Mouse (Mus musculus): ENCODE data around the gene Tcerg1l.

The Tcerg1l gene

DNA sequence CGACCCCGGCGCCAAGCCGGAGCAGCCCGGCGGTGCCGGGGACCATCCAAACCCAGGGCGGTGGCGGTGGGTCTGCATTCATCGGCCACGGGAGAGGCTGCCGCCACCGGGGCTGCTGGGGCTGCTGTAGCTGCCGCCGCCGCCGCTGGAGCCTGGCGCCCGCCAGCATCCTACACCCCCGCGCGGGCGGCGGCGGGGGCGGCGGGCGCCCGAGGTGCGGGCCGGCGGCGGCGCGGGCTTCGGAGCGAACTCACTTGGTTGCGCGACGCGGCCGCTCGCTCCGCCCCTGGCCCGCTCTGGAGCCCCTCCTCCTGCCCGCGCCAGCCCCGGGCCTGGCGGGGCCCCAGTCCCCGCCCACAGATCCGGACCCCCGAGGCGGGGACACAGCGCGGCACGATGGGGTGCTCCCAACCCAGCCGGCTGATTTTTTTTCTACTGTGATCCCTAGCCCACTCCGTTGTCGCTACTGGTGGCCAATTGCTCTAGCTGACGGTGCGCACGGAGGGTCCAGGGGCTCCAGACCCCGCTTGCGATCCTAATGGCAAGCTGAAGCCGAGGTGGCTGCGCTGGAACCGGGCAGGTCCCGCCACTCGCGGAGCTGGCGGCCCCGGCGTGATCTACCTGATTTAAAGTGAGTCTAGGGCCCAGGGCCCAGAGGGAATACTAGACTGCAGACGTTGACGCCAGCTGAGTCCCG, at the start of gene Tcerg1l:
Gene Tcerg1l, minus strand, starts transcription at position 246 of the 697 bp plus-strand sequence.
- DNase-seq (ENCODE audit: low spot score in 2 of 2), result no peak

- DNase-seq (ENCODE audit: low spot score in 2 of 2), result no peak
Observed at GRCm38 (mm10) chr7:138442096-138442495, 44.6 kb upstream of the Tcerg1l start.

DNA sequence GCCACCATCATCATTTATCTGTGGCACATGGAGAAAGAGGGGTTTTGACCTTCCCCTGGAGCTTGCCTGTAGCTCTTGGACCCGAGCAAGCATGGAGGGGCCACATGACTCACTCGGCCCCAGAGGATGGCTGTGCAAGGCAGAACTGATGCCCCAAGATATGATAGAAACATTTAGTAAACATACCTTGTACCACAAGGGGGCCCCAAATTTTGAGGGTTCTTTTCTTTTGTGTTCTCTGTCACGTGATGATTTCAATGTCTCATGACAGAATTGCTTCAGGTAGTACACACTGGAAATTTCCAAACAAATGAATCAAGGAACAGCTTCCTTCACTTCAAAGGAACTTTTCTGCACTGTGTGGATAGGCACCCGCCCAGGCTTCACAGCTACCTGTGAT, 35.0 kb upstream of the Tcerg1l start:
- no peak for DNase-seq (ENCODE audit: low spot score in 2 of 2)

DNA sequence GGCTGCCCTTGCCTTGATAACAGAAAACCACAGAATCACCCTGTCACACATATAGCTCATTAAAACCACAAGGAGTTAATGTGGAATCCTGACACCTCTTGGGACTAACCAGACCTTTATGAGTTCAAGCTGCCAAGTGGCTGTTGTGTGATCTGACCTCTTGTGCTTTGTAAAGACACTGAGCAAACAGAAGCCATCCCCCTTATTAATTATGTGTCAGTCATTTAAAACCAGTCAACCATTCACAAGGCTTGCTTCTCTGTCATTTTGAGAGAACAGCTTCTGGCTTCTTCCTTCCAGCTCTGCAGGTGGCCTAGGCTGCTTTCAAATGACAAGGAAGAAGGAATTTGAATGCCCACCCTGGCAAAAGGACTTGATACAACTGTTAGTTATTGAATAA, 33.9 kb upstream of the Tcerg1l start:
- DNase-seq (ENCODE audit: low spot score in 2 of 2), result no peak

DNA sequence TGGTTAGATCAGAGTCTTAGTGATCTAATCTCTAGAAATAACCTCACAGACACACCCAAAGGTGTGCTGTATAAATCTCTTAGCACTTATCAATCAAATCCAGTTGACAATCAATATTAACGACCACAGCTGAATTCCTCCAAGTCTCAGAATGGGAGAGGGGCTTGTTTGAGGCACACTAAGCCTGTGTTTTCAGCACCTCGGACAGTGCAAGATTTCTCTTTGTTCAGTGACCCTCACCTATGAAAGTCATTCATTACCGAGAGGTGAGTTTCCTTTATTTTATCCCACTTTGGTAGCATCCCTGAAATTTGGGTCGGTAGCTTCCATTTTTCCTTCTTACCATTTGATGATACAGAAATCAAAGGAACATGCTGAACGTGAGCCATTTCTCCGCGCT, 32.4 kb upstream of the Tcerg1l start:
- DNase-seq (ENCODE audit: low spot score in 2 of 2), result no peak

GRCm38 (mm10) chr7:138428826-138429225, 31.3 kb upstream of the Tcerg1l start:
- DNase-seq (ENCODE audit: low spot score in 2 of 2), result no peak

DNA sequence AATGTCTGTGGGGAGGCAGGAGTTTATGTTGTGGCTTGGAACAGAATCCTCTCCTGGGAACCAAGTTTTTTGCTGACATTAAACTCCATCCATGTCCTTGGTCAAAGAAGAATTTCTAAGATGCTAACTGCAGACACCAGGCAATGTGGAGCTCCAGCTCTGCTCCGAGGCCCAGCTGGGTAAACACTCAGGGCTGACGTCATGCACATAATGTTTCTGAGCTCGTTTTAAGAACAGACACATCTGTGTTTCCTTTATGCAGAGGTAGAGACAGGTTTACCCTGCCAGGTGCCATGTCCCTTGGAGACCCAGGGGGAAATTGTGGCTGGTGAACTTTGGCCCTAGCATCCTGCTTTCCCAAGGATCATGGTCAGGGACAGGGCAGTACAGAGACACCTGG, 29.9 kb upstream of the Tcerg1l start:
- no peak for DNase-seq (ENCODE audit: low spot score in 2 of 2)

DNA sequence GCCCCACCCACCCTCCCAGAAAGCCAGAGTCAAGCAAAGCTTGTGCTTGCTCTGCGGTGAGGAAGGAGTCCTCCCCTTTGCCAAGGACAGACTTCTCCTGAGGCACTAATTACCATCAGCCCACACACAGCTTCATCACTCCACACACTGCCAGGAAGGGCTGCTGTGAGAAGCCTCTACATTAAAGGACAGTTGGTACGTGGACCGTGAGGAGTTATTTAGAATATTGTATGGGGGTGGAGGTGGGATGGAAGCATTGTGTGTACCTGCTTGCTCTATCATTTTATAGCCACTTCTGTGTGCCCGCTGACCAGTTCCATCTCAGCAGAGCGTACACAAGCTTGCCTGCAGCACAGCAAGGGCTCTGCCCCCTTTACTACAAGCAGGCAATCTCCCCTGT, 16.0 kb upstream of the Tcerg1l start:
- DNase-seq (ENCODE audit: low spot score in 2 of 2), result no peak

- no peak for DNase-seq (ENCODE audit: low spot score in 2 of 2)
Observed at GRCm38 (mm10) chr7:138401641-138402040, 4.1 kb upstream of the Tcerg1l start.

DNA sequence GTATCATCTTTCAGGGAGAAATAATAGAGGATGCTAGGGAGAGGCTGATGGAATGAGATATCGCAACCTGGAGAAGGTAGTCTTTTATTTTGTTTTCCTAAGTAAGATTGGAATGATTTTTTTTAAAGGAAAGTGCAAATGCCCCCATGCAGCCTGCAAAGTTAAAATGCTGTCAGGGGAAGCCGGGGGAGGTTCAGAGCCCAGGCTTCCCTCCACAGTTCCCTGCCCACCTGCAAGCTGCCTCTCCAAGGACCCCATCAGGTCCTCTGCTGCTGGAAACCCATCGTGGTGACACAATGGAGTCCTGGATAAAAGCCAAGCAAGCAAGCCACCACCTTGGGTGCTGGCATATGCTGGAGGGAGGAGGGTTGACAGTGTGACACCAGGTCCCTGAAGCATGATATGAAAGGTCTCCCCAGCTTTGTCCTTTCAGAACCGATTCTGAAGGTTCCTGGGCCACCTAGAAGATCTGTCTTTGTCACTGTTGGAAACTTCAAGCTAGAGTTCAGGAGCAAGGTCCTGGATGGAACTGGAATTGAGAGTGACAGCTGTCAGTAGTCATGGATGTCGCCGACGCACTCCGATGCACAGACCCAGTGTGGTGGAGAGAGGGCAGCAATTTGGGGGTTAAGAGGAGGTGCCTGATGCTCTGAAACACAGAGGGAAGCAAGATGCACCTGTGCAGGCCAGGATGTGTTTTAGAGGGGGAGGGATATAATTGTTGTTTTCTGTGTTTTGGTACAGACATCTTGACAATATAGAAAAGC, 3.2 kb upstream of the Tcerg1l start:
- no peak for DNase-seq (ENCODE audit: low spot score in 2 of 2)

DNA sequence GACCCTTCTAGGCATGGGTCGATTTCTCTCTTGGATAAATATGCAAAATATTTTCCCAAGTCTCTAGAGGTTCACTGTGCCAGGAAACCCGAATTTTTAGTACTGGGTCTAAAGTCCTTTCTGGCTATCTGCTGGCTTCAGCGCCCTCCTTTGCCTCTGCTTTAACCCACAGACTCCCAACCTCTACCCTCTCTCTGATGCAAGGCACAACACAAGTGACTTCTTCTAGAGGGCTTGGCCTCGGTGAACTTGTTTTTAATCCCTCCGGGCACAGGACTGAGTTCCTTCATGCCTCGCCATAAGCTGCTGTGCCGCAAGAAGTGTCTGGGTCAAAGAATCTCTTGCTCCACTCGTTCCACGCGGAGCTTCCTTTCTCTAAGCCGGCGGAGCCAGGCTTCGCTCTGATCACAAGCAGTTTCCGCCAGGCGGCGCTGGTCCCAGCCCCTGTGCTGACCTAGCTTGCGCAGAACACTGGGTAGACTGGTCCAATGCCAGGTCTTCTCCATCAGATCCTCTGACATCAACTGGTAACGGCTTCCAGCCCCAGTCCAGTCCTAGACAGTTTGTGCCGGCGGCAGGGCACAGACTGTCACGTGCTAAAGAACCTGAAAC, 758 bp upstream of the Tcerg1l start:
- no peak for DNase-seq (ENCODE audit: low spot score in 2 of 2)

GRCm38 (mm10) chr7:138396863-138397484, 556 bp downstream of the Tcerg1l start:
- DNase-seq (ENCODE audit: low spot score in 2 of 2), result no peak

- DNase-seq (ENCODE audit: low spot score in 2 of 2), result no peak
Observed at GRCm38 (mm10) chr7:138396109-138396862, 1.2 kb downstream of the Tcerg1l start.

GRCm38 (mm10) chr7:138389941-138390340, 7.6 kb downstream of the Tcerg1l start:
- no peak for DNase-seq (ENCODE audit: low spot score in 2 of 2)

GRCm38 (mm10) chr7:138389071-138389470, 8.5 kb downstream of the Tcerg1l start:
- DNase-seq (ENCODE audit: low spot score in 2 of 2), result peak in 1 of 2 experiments; percentile 8

GRCm38 (mm10) chr7:138379221-138379620, 18.3 kb downstream of the Tcerg1l start:
- no peak for DNase-seq (ENCODE audit: low spot score in 2 of 2)

DNA sequence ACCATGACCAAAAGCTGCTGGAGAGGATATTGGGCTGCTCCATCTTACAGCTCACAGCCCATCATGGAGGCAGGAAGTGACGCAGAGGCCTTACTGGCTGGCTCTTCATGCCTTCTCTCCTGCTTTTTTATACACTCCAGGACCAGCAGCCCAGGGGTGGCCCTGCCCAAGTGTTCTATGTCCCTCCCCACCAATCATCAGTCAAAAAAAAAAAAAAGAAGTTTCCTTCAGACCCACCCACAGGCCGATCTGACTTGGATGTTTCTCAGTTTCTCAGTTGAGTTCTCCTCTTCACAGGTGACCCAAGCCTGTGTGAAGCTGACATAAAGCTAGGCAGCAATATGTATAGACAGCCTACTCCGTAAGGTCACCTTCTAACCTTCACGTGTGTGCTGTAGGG, 19.0 kb downstream of the Tcerg1l start:
- DNase-seq (ENCODE audit: low spot score in 2 of 2), result no peak

DNA sequence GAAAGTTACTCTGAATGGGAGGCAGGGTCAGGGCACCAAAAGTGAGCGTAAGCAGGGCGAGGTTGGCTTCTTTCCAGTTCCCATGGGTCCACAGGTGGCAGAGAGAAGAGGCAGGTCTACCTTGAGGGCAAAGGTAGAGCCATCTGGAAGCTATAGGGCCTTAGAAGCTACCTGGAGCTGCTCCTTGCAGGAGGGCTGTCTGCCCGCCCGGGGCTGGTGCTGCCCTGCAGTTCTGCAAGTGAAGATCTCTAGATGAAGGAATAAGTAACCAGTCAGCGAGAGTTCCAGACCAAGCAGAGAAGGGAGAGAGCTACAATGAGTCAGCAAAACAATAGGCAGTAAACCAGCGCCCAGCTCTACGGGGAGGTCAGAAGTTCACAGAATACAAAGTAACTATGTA, 22.0 kb downstream of the Tcerg1l start:
- no peak for DNase-seq (ENCODE audit: low spot score in 2 of 2)

DNA sequence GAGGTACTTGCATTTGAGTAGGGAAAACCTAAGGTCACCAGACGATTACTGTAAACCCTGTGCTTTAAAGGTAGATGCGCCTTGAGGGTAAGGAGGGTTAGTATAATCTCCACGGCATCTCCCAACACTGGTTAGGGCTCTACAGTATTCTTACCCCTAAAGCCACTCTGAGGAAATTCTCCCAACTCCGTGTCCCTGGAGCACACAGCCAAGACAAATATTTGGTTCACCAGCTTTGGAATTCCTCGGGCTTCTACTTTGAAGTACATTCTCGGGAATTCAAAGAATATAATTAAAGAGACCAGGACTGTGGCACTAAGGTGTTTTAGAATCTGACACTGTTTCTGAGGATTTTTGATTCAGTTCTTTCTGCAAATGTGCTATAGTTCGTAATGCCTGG, 23.2 kb downstream of the Tcerg1l start:
- DNase-seq (ENCODE audit: low spot score in 2 of 2), result no peak

- no peak for DNase-seq (ENCODE audit: low spot score in 2 of 2)
Observed at GRCm38 (mm10) chr7:138373530-138373929, 24.0 kb downstream of the Tcerg1l start.

GRCm38 (mm10) chr7:138367570-138367969, 30.0 kb downstream of the Tcerg1l start:
- DNase-seq (ENCODE audit: low spot score in 2 of 2), result no peak

DNA sequence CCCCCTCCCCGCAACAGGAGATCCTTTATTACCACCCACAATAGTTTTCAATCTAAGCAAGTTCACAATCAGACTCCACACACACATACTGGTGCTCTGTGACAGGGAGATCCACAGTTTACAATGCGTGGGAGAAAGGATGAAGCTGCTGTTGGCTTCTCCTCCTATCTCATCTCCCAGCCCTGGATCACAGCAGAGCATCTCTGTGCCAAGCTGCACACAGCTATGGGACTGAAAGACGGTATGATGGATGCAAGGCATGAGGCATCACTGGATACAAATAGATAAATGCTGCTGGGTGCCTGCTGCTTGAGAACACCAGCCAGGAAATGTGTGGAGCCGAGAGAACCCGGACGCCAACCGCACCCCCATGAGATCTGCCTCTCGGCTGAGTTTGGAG, 32.0 kb downstream of the Tcerg1l start:
- DNase-seq (ENCODE audit: low spot score in 2 of 2), result no peak
